Mouse (Mus musculus) left cerebral cortex, postnatal 36 days (tissue): ENCODE results near the gene Sdccag8. TPM values are rescaled to one million over a fixed set of nuclear protein-coding genes. Genes with fewer than 3 reads are reported as not detected.
"Not testable (repeated sequence)": the region's sequence is repeated elsewhere in the genome, so short reads cannot be mapped to it uniquely, and the experiment has no call there.

Experiments used
- DNase-seq, 2 experiments: peaks; one replicate each; pipeline ENCODE4 v3.0.0; 2021 to 2022; ENCODE audit warnings: low spot score in 2 of 2, mixed read lengths in 1 of 2
- intact Hi-C: fragments of 180-260 bp; cut with DNase I; formaldehyde crosslinking; loops from one replicate; pipeline ENCODE4 v1.15.1; 2025
- total RNA-seq, 2 experiments: library from RNA; stranded (reverse); gene quantifications; 2 replicates each; pipeline ENCODE4 v1.2.3; 2021

Gene Sdccag8
- total RNA-seq, 2 experiments from 2014 or later, result 12.1 to 19.8 TPM

- no peak for DNase-seq
- intact Hi-C loops, result no loop called here
These were observed 12.5 kb downstream of the Sdccag8 start for GRCm38 (mm10) chr1:176826931-176827330.

GRCm38 (mm10) chr1:176827365-176827764, 12.9 kb downstream of the Sdccag8 start:
- no peak for DNase-seq
- intact Hi-C loops, result no loop called here

- DNase-seq, result no peak
- intact Hi-C loops, result no loop called here
These were observed 13.6 kb downstream of the Sdccag8 start for GRCm38 (mm10) chr1:176827945-176828485.

- DNase-seq, result no peak
- intact Hi-C loops, result no loop called here
These were observed 14.2 kb downstream of the Sdccag8 start for GRCm38 (mm10) chr1:176828666-176829065.

DNA sequence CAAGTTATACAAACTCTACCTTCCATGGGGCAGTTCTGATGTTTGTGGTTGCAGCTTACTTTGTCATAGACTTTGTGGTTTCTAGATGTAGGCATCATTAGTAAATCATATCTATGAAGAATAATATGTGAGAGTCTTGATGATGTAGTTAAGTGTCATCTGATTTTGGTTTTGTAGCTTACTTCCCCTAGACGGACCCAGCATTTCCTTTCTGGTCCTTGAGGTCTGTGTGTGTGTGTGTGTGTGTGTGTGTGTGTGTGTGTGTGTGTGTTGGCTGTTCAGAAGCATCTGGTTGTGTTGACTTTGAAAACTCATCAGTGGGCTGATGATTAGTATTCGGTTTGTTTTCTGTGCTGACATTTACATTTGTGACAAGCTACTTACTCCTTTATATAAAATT, 17.6 kb downstream of the Sdccag8 start:
- no peak for DNase-seq
- intact Hi-C loops, result no loop called here

GRCm38 (mm10) chr1:176832607-176833006, 18.1 kb downstream of the Sdccag8 start:
- DNase-seq, result no peak
- intact Hi-C loops, result no loop called here

GRCm38 (mm10) chr1:176833257-176833656, 18.8 kb downstream of the Sdccag8 start:
- DNase-seq, result no peak
- intact Hi-C loops, result no loop called here

DNA sequence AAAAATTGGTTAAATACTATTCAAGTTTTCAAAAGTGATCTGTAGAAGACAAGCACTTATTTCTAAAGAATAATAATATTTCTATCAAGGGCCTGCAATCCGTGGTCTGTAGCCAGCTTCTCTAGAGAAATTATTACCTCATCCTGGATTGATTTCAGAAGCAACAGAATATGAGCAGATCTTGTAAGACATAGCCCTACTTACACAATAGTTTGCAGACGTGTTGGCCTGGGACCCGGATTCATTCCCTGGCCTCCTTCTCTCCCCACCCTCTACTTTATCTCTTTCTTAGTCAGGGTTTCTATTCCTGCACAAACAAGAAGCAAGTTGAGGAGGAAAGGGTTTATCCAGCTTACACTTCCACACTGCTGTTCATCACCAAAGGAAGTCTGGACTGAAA, 19.5 kb downstream of the Sdccag8 start:
- intact Hi-C loops, result no loop called here
- no peak for DNase-seq

GRCm38 (mm10) chr1:176834880-176835279, 20.4 kb downstream of the Sdccag8 start:
- no peak for DNase-seq
- intact Hi-C loops, result no loop called here

DNA sequence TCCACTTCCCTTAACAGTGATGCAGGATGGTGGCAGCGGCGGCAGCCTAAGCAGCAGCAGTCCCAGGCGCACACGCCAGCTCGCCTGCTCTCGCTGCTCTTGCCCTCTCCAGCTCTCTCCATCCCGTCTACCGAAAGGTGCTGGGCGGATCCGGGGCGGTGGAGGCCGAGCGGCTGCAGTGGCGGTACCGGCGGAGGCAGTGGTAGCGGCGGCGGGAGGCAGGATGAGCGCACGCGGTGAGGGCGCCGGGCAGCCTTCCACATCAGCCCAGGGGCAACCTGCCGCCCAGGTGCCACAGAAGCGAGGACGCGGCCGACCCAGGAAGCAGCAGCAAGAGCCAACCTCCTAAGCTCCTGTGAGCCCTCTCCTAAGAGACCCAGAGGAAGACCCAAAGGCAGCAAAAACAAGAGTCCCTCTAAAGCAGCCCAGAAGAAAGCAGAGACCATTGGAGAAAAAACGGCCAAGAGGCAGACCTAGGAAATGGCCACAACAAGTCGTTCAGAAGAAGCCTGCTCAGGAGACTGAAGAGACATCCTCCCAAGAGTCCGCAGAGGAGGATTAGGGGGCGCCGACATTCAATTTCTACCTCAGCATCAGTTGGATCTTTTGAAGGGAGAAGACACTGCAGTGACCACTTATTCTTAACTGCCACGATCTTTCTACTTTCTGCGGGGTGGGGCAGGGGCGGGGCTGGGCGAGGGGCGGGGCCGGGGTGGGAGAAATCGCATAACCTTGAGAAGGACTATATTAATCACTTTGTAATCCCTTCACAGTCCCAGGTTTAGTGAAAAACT, 21.2 kb downstream of the Sdccag8 start:
- intact Hi-C loops, result no loop called here
- no peak for DNase-seq

GRCm38 (mm10) chr1:176836562-176836961, 22.1 kb downstream of the Sdccag8 start:
- intact Hi-C loops, DNase-seq: not testable (repeated sequence)

DNA sequence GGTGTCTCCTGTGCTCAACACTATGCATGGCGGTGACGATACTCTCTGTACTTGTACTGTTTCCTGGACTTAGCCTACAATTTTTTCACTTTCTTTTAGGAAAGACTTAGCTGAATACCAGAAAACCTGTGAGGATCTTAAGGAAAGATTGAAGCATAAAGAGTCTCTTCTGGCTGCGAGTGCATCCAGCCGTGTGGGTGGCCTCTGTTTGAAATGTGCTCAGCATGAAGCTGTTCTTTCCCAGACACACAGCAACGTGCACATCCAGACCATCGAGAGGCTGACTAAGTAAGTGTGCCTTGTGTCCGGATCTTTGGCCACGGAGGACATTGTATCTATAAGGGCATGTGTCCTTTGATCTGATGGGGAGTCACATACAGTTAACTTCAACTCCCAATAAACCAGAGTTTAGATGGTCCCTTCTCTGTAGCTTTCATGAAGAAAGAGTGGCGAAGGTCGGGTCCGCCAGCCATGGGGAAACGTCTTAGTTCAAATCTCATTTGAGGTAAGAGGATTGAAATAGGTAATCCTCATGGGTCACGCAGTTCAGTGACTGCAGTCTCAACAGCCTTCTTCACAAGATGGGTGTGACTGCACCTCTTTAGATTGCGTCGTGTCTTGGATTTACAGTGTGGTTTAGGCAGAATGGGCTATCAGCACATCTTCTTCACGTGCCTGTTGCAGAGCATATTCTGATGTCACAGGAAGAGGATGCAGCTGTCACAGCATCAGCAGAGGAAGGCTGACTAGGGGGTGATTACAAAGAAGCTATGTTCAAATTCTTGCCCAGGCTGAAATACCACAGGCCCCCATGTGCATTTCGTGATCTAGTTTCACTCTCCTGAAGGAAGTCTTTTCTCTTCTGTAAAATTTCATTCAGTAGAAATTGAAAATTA, 30.9 kb downstream of the Sdccag8 start:
- DNase-seq, result peak in 1 of 2 experiments; percentile 25
- intact Hi-C loops, result loop anchor here (10.0 kb wide), 1 partner anchor 111 kb away; no protein-coding TSS in a partner anchor

DNA sequence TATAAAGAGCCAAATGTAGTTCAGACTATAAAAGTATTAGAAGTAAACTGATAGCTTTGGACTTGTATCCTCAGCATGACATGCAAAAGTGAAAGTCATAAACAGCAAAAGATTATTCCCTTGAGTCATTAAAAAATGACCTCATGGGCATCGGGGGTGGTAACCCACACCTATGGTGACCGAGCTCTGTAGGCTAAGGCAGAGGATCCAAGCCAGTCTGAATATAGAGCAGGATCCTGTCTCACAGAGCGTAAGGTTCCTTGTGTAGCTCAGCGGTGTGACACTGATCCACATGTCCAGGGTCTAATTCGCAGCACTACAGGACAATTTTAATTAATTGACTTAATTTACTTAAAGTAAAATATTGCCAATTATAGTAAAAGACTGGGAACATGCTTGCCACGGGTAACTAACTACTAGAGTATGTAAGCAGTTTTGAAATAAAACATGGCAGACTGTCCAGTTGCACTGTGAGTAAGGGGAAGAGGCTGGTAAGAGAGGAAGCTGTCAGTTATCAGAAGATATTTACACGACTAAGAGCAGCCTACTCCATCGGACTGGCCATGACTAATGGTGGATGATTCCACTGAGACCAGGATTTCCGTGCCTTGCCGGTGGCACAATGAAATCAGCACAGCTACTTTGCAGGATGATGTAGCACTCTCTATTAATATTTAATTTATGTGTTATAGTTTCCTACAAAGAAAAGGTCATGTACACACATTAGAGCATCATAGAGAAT, 32.8 kb downstream of the Sdccag8 start:
- DNase-seq, result no peak
- intact Hi-C loops, result loop anchor here (10.0 kb wide), 1 partner anchor 112 kb away; no protein-coding TSS in a partner anchor

DNA sequence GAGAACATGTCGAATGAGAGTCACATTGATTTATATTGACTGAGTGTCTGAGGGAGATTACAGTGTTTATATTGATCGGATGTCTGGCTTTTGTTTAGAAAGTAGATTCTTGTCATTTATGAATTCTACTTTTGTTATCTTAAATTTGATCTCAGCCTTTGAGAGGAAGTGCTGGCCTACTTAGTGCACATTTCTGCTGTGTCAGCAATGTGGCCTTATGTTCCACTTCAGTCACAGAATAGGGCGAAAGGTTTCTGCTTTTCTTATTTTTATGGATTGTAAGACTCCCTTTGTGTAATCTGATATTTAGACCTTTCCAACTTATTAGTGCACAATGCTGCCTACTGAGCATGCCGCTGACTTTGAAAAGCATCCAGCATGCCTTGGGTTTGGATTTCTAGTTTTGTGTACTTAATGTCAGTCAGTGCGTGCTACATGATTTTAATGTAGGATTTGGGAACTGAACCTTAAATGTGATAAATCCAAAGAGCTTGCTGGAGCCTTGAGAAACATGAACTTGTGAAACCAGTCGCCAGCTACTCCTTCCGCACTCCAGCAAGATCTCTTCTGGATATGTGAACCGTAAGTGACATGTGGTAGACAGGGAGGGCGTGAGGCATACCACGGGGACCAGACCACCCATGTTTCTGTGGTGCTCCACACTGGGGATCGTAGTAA, 34.3 kb downstream of the Sdccag8 start:
- DNase-seq, result no peak
- intact Hi-C loops, result loop anchor here (10.0 kb wide), 1 partner anchor 114 kb away; no protein-coding TSS in a partner anchor

- intact Hi-C loops, result loop anchor here (10.0 kb wide), 1 partner anchor 115 kb away; no protein-coding TSS in a partner anchor
- no peak for DNase-seq
These were observed 34.9 kb downstream of the Sdccag8 start for GRCm38 (mm10) chr1:176849377-176849776.

DNA sequence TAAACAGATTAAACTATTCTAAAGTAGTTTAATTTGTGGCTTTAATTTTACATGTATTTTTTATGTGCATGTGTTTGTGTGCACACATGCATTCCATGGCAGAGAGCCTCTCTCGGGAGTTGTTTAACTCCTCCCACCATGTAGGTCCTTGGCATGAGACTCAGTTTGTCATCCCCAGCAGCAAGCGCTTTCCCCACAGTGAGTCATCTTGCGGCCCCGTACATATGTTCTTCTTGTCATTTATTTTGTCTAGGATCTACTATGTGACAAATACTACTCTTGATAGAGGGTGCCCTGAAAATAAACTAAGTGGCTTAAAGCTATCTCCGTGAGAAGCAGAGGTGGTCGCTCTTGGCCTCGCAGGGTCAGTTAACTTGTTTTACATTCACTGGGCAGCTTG, 36.9 kb downstream of the Sdccag8 start:
- DNase-seq, result peak in 1 of 2 experiments; percentile 30
- intact Hi-C loops, result no loop called here

GRCm38 (mm10) chr1:176852813-176853590, 38.5 kb downstream of the Sdccag8 start:
- no peak for DNase-seq
- intact Hi-C loops, result no loop called here
